Mouse (Mus musculus) limb, embryonic 13.5 days (tissue): ENCODE results near the gene Rinl. TPM values are rescaled to one million over a fixed set of nuclear protein-coding genes. Genes with fewer than 3 reads are reported as not detected.
A peak's percentile ranks its signal among the peaks of the same experiment; 100 is the strongest.

Experiments used
- ATAC-seq: fragments of 200-750 bp; cut with Nextera tagmentation; 2 replicates; pipeline ENCODE4 v1.8.0; 2017; ENCODE audit warnings: low read depth, moderate number of reproducible peaks, moderate TSS enrichment; ENCODE audit not compliant: low FRiP score
- H3K27ac ChIP-seq: fragments of 300-500 bp; sonication (generic); 2 replicates; pipeline ENCODE4 v1.5.1; 2015; ENCODE audit warnings: inconsistent platforms, mild to moderate bottlenecking, moderate library complexity
- H3K27me3 ChIP-seq: fragments of 300-500 bp; sonication (generic); 2 replicates; pipeline ENCODE4 v1.6.1; 2015; ENCODE audit warnings: mild to moderate bottlenecking, inconsistent platforms
- H3K36me3 ChIP-seq: fragments of 300-500 bp; sonication (generic); 2 replicates; pipeline ENCODE4 v1.6.1; 2015; ENCODE audit warnings: inconsistent platforms, mild to moderate bottlenecking, moderate library complexity
- H3K4me1 ChIP-seq: fragments of 300-500 bp; sonication (generic); 2 replicates; pipeline ENCODE4 v1.6.1; 2015; ENCODE audit warnings: inconsistent platforms
- H3K4me2 ChIP-seq: fragments of 300-500 bp; sonication (generic); replicated peaks from 2 replicates; pipeline ENCODE4 v1.6.1; 2015; ENCODE audit warnings: inconsistent platforms, mild to moderate bottlenecking, moderate library complexity
- H3K4me3 ChIP-seq: fragments of 300-500 bp; sonication (generic); 2 replicates; pipeline ENCODE4 v1.5.1; 2015; ENCODE audit warnings: moderate library complexity, mild to moderate bottlenecking, inconsistent platforms
- H3K9ac ChIP-seq: fragments of 300-500 bp; sonication (generic); 2 replicates; pipeline ENCODE4 v1.6.1; 2015; ENCODE audit warnings: mild to moderate bottlenecking, inconsistent platforms
- H3K9me3 ChIP-seq: fragments of 300-500 bp; sonication (generic); 2 replicates; pipeline ENCODE4 v1.6.1; 2016; ENCODE audit warnings: inconsistent platforms
- WGBS: fragments of 180-500 bp; shearing (Covaris S2); methylation state at CpG from one replicate; pipeline ENCODE4 v1.1.7; 2015; 5-methylcytosine and 5-hydroxymethylcytosine counted together
- polyA plus RNA-seq: library from polyadenylated mRNA; unstranded; fragments of >200 nt; fragmentation: Nextera tagmentation; extraction: Ambion mirVana; gene quantifications from 2 replicates; pipeline ENCODE4 v1.2.1, GENCODE M21; 2015

Rinl gene
- polyA plus RNA-seq, 1 experiment from 2014 or later: 3.1 TPM

GRCm38 (mm10) chr7:28801901-28802670, 13.3 kb downstream of the Rinl start:
- peak; percentile 61; the same call in 1 of the 2 replicates for ATAC-seq
- Histone ChIP-seq H3K9ac (peak overlapping the region; percentile 8; the same call in 1 of the 2 replicates), H3K9me3 (no peaks in the 10 kb centered on the region), H3K27ac (peak overlapping the region; percentile 94), H3K4me1 (peaks cover 32% of the 10 kb centered on the region), H3K36me3 (no peaks in the 10 kb centered on the region), H3K4me3 (no peak overlapping the region), H3K27me3 (no peaks in the 10 kb centered on the region), H3K4me2 (peak overlapping the region; percentile 45)
- 12% methylated on average over 10 of the region's 10 CpGs for WGBS

- Histone ChIP-seq H3K36me3 (no peaks in the 10 kb centered on the region), H3K4me2 (peak overlapping the region; percentile 45), H3K27me3 (no peaks in the 10 kb centered on the region), H3K9ac (0 out of 2 replicates have a peak overlapping the region, but pooled peaks have one; percentile 8), H3K4me3 (no peak overlapping the region), H3K9me3 (no peaks in the 10 kb centered on the region), H3K27ac (peak overlapping the region; percentile 94), H3K4me1 (peaks cover 37% of the 10 kb centered on the region)
- peak; percentile 60 for ATAC-seq
- WGBS: 10% methylated on average over 10 of the region's 10 CpGs
These were observed 14.2 kb downstream of the Rinl start for GRCm38 (mm10) chr7:28802846-28803588.

GRCm38 (mm10) chr7:28803756-28804155, 15.0 kb downstream of the Rinl start:
- Histone ChIP-seq H3K9me3 (no peaks in the 10 kb centered on the region), H3K4me1 (peaks cover 41% of the 10 kb centered on the region), H3K4me3 (no peak overlapping the region), H3K36me3 (no peaks in the 10 kb centered on the region), H3K9ac (no peak overlapping the region), H3K4me2 (no peak overlapping the region), H3K27me3 (no peaks in the 10 kb centered on the region), H3K27ac (peak overlapping the region; percentile 94; the same call in 1 of the 2 replicates)
- WGBS: 32% methylated on average over 4 of the region's 4 CpGs
- ATAC-seq: no peak

GRCm38 (mm10) chr7:28806869-28807268, 18.1 kb downstream of the Rinl start:
- Histone ChIP-seq H3K36me3 (peaks cover under 1% of the 10 kb centered on the region), H3K4me1 (peaks cover 34% of the 10 kb centered on the region), H3K4me3 (no peak overlapping the region), H3K4me2 (no peak overlapping the region), H3K27me3 (no peaks in the 10 kb centered on the region), H3K27ac (no peak overlapping the region), H3K9me3 (no peaks in the 10 kb centered on the region), H3K9ac (no peak overlapping the region)
- WGBS: 76% methylated on average over 4 of the region's 4 CpGs
- no peak for ATAC-seq

GRCm38 (mm10) chr7:28807641-28808220, 19.0 kb downstream of the Rinl start:
- 32% methylated on average over 7 of the region's 8 CpGs for WGBS
- peak overlapping the region; percentile 96 for H3K4me2 ChIP-seq
- peaks cover 9% of the 10 kb centered on the region for H3K36me3 ChIP-seq
- H3K4me3 ChIP-seq: peak overlapping the region; percentile 73
- H3K27ac ChIP-seq: peak overlapping the region; percentile 100
- no peaks in the 10 kb centered on the region for H3K27me3 ChIP-seq
- H3K4me1 ChIP-seq: peaks cover 34% of the 10 kb centered on the region
- no peaks in the 10 kb centered on the region for H3K9me3 ChIP-seq
- H3K9ac ChIP-seq: peak overlapping the region; percentile 92
- no peak for ATAC-seq

- Histone ChIP-seq H3K9me3 (no peaks in the 10 kb centered on the region), H3K4me3 (peak within 1 kb of the TSS; percentile 73), H3K4me1 (peaks cover 34% of the 10 kb centered on the region), H3K27me3 (no peaks in the 10 kb centered on the region), H3K36me3 (peaks cover 15% of the 10 kb centered on the region), H3K27ac (peak within 1 kb of the TSS; percentile 100), H3K9ac (peak within 1 kb of the TSS; percentile 92), H3K4me2 (peak within 1 kb of the TSS; percentile 96)
- WGBS: 2% methylated on average over 35 of the region's 35 CpGs
- peak; percentile 20 for ATAC-seq
These were observed 19.6 kb downstream of the Rinl start, which contains the start of gene Hnrnpl for GRCm38 (mm10) chr7:28808221-28808941. Gene Hnrnpl, plus strand, starts transcription at chr7:28808541.

- Histone ChIP-seq H3K27me3 (no peaks in the 10 kb centered on the region), H3K9ac (peak overlapping the region; percentile 92), H3K4me3 (peak overlapping the region; percentile 73), H3K36me3 (peaks cover 21% of the 10 kb centered on the region), H3K4me2 (peak overlapping the region; percentile 96), H3K9me3 (no peaks in the 10 kb centered on the region), H3K27ac (peak overlapping the region; percentile 100), H3K4me1 (peaks cover 34% of the 10 kb centered on the region)
- ATAC-seq: peak; percentile 71
- 0% methylated on average over 30 of the region's 32 CpGs for WGBS
These were observed 20.2 kb downstream of the Rinl start for GRCm38 (mm10) chr7:28808957-28809393.

- peak overlapping the region; percentile 96 for H3K4me2 ChIP-seq
- H3K4me1 ChIP-seq: peaks cover 37% of the 10 kb centered on the region
- peak; percentile 21 for ATAC-seq
- 0% methylated on average over 35 of the region's 35 CpGs for WGBS
- peak overlapping the region; percentile 92 for H3K9ac ChIP-seq
- no peaks in the 10 kb centered on the region for H3K9me3 ChIP-seq
- peak overlapping the region; percentile 100 for H3K27ac ChIP-seq
- peak overlapping the region; percentile 73 for H3K4me3 ChIP-seq
- no peaks in the 10 kb centered on the region for H3K27me3 ChIP-seq
- H3K36me3 ChIP-seq: peaks cover 27% of the 10 kb centered on the region
These were observed 20.8 kb downstream of the Rinl start for GRCm38 (mm10) chr7:28809401-28810089.

- no peaks in the 10 kb centered on the region for H3K9me3 ChIP-seq
- H3K27me3 ChIP-seq: no peaks in the 10 kb centered on the region
- under 1% methylated on average over 68 of the region's 70 CpGs for WGBS
- peak; percentile 91 for ATAC-seq
- peak overlapping the region; percentile 100 for H3K27ac ChIP-seq
- peak overlapping the region; percentile 96 for H3K4me2 ChIP-seq
- peaks cover 45% of the 10 kb centered on the region for H3K4me1 ChIP-seq
- H3K36me3 ChIP-seq: peaks cover 35% of the 10 kb centered on the region
- H3K4me3 ChIP-seq: peak overlapping the region; percentile 75
- peak overlapping the region; percentile 92 for H3K9ac ChIP-seq
These were observed 21.6 kb downstream of the Rinl start for GRCm38 (mm10) chr7:28810107-28811066.

- Histone ChIP-seq H3K9ac (peak overlapping the region; percentile 91), H3K4me3 (peak overlapping the region; percentile 75), H3K9me3 (no peaks in the 10 kb centered on the region), H3K4me1 (peaks cover 53% of the 10 kb centered on the region), H3K27me3 (no peaks in the 10 kb centered on the region), H3K36me3 (peaks cover 44% of the 10 kb centered on the region), H3K4me2 (peak overlapping the region; percentile 90), H3K27ac (peak overlapping the region; percentile 97)
- under 1% methylated on average over 40 of the region's 40 CpGs for WGBS
- no peak for ATAC-seq
These were observed 22.5 kb downstream of the Rinl start for GRCm38 (mm10) chr7:28811228-28811627.
